Mouse (Mus musculus): ENCODE measurements around the gene Uggt2. TPM values are rescaled to one million over a fixed set of nuclear protein-coding genes. Genes with fewer than 3 reads are reported as not detected.
"Not testable (repeated sequence)": the region's sequence is repeated elsewhere in the genome, so short reads cannot be mapped to it uniquely, and the experiment has no call there.

The Uggt2 gene
- total RNA-seq, 2 experiments from 2014 or later: 10.6 to 12.3 TPM

- not testable (repeated sequence) for DNase-seq (ENCODE audit: low spot score in 2 of 2)
These were observed 116.7 kb downstream of the Uggt2 start for GRCm38 (mm10) chr14:118982429-118983045.

DNA sequence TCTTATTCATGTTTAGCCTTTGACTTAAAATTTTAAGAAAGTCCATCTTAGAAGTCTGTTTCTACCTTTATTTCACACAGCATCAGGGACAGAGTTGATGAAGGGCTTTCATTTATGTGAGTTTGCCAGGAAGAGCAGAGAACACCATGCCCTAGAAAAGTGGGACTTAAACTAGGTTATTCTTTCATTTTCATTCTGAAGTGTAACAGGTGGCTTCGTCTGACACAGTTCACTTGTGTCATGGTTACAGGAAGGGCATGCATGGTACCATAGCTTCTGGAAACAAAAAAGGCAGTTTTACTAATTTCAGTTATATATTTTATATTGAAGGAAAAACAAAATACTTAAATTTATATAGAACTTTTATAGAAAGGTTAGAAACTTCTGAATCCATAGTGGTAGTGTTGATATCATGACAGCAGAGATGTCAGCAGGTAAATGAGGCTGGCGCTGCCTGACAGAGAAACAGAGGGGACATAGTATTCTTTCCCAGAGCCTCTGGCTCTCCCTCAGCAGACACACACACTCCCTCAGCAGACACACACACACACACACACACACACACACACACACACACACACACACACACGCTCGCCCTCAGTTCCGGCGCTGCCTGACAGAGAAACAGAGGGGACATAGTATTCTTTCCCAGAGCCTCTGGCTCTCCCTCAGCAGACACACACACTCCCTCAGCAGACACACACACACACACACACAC is 117.4 kb downstream of the Uggt2 start:
- DNase-seq (ENCODE audit: low spot score in 2 of 2): not testable (repeated sequence)

DNA sequence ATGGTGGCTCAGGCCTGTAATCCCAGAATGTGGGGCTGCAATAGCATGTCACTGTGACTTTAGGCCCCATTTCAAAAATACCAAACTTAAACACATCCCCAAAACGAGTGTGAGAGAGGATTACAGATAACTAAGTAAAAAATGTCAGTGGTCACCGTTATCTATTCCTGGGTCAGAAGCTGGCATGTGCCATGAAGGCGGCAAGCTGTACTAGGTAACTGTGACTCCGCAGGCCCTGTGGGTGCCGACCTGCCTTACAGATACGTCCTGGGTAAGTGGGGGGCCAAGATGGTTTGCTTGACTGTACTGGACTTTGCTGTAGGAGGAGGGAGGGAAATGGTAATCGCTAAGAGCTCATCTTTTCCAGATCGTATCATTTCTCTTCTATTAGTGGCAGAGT is 118.3 kb downstream of the Uggt2 start:
- DNase-seq (ENCODE audit: low spot score in 2 of 2): no peak

DNA sequence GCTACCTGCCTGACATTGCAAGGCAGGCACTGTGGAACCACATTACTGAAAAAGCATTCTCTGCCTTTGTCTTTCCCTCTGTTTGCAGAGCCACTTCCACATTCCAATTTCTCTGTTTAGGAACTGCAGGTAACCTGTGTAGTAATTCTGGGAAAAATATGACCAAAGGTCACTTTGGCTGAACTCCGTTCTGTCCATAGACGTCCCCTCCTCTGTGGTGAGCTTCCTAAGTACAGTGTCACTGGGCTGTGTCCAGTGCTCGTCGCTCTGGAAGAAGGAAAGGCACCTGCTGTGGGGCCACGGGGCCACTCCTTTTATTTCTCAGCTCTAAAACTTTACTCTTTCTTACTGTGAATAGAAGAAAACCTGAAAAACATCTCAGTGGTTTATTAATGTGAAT is 118.9 kb downstream of the Uggt2 start:
- no peak for DNase-seq (ENCODE audit: low spot score in 2 of 2)

- no peak for DNase-seq (ENCODE audit: low spot score in 2 of 2)
These were observed 119.5 kb downstream of the Uggt2 start for GRCm38 (mm10) chr14:118979571-118980325.

DNA sequence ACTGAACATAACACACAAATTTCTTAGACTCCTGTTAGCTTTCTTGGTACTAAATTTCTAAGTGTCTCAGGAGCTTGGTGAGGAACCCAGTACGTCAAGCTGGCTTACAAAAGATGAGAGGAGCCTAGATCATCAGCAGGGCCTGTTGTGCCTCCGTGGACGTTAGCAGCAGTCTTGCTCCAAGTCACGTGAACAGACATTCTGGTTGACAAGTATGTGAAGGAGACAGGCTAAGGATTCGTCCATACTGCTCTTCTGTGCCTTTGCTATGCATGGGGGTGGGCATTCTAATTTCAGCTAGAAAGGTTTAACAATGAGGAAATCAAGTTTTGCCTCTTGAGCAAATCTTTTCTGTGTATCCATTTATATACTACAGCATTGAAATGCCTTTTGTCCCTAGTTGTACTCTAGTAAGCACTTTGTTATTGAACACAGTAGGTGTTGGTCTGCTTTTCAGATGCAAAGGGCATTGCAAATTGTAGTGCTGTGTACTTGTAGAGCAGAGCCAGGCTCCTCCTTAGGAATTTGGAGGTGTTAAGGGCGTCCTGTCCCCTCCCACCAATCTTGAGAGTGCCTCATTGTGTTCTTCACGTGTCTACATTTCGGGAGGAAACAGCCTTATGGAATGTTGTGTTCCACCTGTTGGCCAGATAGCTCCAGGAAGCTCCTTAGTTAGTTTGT is 122.0 kb downstream of the Uggt2 start:
- no peak for DNase-seq (ENCODE audit: low spot score in 2 of 2)

DNA sequence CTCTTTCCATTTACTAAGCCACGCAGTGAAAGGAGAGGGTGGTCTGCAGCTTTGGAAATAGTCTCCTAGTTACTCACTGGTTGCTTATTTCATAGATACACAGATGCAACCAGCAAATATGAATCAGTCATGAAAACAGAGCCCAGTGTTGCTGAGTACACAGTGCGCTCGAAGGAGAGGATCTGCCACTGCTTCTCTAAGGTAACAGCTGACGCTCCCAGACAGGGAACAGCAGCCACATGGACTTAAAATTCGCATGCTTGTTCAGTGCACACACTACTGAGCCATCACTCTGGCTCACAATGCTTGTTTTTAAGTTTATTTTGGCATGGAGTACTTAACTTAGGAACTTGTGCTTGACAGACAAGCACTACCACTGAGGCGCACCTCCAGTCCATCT is 127.0 kb downstream of the Uggt2 start:
- DNase-seq (ENCODE audit: low spot score in 2 of 2): no peak

- no peak for DNase-seq (ENCODE audit: low spot score in 2 of 2)
These were observed 131.6 kb downstream of the Uggt2 start for GRCm38 (mm10) chr14:118967646-118968045.

DNA sequence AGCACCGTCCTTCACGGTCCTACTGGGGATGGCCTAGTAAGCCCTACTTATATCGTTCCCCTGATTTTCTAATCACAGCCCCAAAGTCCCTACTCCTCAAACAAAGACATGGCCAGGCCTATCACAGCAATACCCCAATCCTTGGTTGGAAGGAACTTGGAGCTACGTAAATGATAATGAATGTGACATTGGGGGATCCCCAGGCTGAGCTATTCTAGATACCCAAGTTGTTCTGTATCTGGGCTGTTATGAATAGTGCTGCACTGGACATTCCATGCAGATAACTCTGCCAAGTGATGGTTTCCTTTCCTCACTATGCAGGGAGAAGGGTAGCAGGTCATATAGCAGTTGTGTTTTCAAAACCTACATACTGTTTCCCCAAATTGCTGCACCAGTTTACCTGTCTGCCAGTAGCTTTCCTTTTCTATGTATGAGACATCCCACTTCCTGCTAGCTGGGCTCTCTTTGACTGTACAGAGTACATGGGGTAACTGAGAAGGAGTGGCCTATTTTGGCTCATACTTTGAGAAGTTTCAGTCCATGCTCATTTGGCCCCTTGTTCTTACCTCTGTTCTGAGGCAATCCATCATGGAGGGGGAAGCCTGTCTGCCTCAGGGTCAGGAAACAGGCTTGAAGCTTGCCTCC is 133.8 kb downstream of the Uggt2 start:
- DNase-seq (ENCODE audit: low spot score in 2 of 2): no peak

- no peak for DNase-seq (ENCODE audit: low spot score in 2 of 2)
These were observed 141.2 kb downstream of the Uggt2 start for GRCm38 (mm10) chr14:118958010-118958409.

- DNase-seq (ENCODE audit: low spot score in 2 of 2): no peak
These were observed 147.2 kb downstream of the Uggt2 start for GRCm38 (mm10) chr14:118951912-118952583.

DNA sequence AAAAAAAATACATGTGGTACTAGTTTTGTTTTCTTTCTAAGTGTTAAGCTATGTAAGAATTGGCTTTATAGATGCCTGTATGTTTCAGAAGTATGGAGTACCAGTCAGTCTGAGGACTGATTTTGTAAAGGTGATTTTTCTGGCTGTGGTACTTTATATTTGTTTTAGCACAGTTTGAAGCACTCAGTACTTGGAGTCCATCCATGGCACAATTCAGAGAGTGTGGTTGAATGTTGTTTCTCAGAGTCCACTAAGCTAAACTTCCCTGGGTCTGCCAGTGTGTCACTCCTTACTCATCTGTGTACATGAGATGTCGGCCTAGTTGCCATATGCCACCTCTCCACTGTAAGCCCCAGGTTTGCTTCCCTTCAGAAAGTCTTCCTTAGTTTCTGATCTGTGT is 150.4 kb downstream of the Uggt2 start:
- DNase-seq (ENCODE audit: low spot score in 2 of 2): no peak

DNA sequence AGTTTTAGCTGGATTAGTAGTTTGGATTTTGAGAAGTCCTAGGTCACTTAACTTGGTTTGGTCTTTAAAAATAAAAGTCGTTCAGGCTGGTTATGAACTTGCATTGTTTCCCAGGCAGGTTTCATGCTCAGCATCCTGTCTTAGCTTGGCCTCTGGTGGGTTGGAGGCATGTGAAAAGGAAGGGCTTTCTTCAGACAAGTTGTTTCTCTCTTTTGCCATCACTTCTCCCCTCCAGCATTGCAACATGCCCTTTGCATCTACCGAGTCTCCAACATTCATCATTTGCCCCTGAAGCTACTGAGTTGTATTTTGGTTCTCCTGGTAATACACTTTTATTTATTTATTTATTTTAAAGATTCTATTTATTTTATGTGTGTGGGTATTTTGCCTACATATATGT is 154.5 kb downstream of the Uggt2 start:
- no peak for DNase-seq (ENCODE audit: low spot score in 2 of 2)

DNA sequence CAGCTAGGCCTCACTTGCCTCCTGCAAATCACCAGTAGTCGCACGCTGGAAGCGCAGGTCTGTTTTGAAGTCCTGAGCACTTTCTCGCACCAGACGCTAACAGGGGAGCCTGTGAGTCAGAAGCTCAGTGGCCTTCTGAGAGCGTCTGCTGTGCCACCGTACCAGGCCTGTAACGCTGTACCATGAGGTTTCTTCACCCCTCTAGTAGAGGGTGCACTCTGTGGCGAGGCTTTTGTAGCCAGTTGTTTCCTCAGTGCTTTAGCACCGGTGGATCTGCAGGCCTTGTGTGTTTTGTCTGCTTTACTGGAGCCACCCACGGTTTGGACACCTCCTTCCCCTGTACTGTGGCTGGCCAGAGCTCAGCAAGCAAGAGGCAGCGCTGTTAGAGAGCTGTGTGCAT is 157.2 kb downstream of the Uggt2 start:
- DNase-seq (ENCODE audit: low spot score in 2 of 2): no peak

- DNase-seq (ENCODE audit: low spot score in 2 of 2): no peak
These were observed 158.3 kb downstream of the Uggt2 start for GRCm38 (mm10) chr14:118940796-118941495.

DNA sequence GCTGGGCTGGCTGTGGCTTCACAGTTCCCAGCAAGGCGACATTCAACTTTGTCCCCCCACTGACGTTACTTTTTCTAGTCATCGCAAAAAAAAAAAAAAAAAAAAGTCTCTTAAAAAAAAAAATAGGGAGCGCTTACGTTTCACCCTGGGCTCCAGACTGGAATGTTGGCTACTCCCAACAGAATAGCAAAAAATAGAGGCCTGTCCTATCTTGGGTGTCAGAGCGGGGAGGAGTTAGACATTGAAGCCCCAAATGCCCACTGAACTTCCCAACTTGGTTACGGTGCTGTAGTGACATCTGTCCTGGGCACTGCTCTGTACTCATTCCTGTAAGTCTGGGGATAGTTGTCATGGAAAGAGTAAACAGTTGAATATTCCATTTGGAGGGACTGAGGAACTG is 160.7 kb downstream of the Uggt2 start:
- no peak for DNase-seq (ENCODE audit: low spot score in 2 of 2)

DNA sequence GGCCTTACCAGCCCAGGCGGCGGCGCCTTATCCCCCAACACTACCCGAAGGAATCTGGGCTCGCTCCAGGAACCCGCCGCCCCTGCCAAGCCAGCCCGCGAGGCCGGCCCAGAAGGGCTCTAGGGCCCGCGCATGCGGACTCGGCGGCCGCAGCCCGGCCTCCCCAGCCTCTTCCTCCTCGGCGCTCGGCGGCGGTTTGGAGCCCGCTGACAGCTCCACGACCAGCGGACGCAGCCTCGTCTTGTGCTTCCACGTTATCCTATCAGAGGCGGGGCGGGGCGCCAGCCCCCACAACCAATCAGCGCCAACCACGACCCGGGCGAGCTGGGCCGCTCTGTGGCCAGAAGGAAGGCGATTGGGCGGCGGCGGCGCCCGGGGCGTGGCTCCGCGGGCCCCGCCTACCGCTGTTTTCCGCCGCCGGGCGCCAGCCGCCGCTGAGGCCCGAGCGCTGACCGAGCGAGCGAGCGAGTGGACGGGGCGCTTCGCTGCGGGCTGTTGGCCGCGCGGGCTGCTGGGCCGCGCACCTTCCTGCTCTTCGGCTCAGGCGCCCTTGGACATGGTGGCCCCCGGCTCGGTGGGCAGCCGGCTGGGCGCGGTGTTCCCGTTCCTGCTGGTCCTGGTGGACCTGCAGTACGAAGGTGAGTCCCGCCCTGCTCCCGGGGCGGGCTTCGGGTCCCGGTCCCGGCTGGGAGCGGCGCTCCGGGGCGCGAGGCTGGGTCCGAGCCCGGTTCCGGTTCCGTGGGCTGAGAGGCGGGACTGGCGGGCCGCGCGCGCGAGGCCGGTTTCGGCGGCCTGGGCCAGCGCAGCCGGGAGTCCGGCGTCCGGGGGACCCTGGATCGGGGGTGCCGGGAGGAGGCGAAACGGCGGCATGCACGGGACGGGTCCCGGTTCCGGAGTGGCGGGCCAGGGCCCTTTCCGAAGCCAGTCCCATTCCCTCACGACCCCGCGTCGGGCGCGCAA is 161.4 kb downstream of the Uggt2 start, which contains the start of gene Dnajc3:
Dnajc3 (plus strand) TSS at position 444 of the 960 bp plus-strand sequence.
- DNase-seq (ENCODE audit: low spot score in 2 of 2): peak; percentile 98

- DNase-seq (ENCODE audit: low spot score in 2 of 2): no peak
These were observed 162.3 kb downstream of the Uggt2 start for GRCm38 (mm10) chr14:118936952-118937351.

GRCm38 (mm10) chr14:118936236-118936635 is 163.0 kb downstream of the Uggt2 start:
- no peak for DNase-seq (ENCODE audit: low spot score in 2 of 2)
